25 mouse cellular contexts compared by ENCODE assay signal in genomic region chr6:76114346-76114745, GRCm38 (mm10).
DNase-seq lines count a peak whose midpoint lies in the region; ATAC-seq and TF ChIP-seq lines count a peak whose summit lies in the region.
"Had no signal": no experiment of that assay in that cellular context is flagged by ENCODE, and none has a peak within 500 bp of the region (broad histone marks: within the 10 kb centered on the region; RNA-seq: fewer than 3 reads in every experiment).

No protein-coding gene starts in this region.

- ATAC-seq in midbrain, postnatal 0 days (ENCODE audit: low FRiP score): no peak
- ATAC-seq in midbrain, embryonic 16.5 days: no peak
- ATAC-seq in embryonic facial prominence, embryonic 14.5 days (ENCODE audit: low read depth): no peak
- no peak for ATAC-seq in stomach, postnatal 0 days (ENCODE audit: low FRiP score, low TSS enrichment)
- ATAC-seq in hindbrain, embryonic 12.5 days (ENCODE audit: low FRiP score): no peak
- ATAC-seq: activated CD4-positive, CD25-positive, alpha-beta regulatory T cell, adult 4 months; forebrain, embryonic 14.5 days; forebrain, embryonic 16.5 days; Patski had no signal

- H3K36me3 ChIP-seq in midbrain, postnatal 0 days (ENCODE audit: insufficient read depth, low read length): no peaks in the 10 kb centered on the region
- no peaks in the 10 kb centered on the region for H3K36me3 ChIP-seq in midbrain, embryonic 16.5 days (ENCODE audit: control insufficient read depth, insufficient read depth, low read length)
- H3K36me3 ChIP-seq in embryonic facial prominence, embryonic 14.5 days (ENCODE audit: control insufficient read depth, insufficient read depth, low read length): no peaks in the 10 kb centered on the region
- H3K36me3 ChIP-seq in stomach, postnatal 0 days (ENCODE audit: control insufficient read depth, insufficient read depth, low read length): no peaks in the 10 kb centered on the region
- H3K36me3 ChIP-seq in hindbrain, embryonic 12.5 days: no peaks in the 10 kb centered on the region
- no peaks in the 10 kb centered on the region for H3K36me3 ChIP-seq in midbrain, embryonic 10.5 days
- H3K36me3 ChIP-seq: embryonic facial prominence, embryonic 12.5 days; embryonic facial prominence, embryonic 15.5 days; forebrain, embryonic 10.5 days; forebrain, embryonic 12.5 days had no signal

- no peak overlapping the region for H3K4me2 ChIP-seq in midbrain, postnatal 0 days (ENCODE audit: low read depth, low read length, poor library complexity, severe bottlenecking)
- no peak overlapping the region for H3K4me2 ChIP-seq in midbrain, embryonic 16.5 days (ENCODE audit: low read length)
- no peak overlapping the region for H3K4me2 ChIP-seq in embryonic facial prominence, embryonic 14.5 days (ENCODE audit: low read depth, low read length)
- no peak overlapping the region for H3K4me2 ChIP-seq in stomach, postnatal 0 days (replicated peaks; ENCODE audit: low read depth)
- no peak overlapping the region for H3K4me2 ChIP-seq in hindbrain, embryonic 12.5 days (replicated peaks)
- H3K4me2 ChIP-seq: embryonic facial prominence, embryonic 12.5 days; embryonic facial prominence, embryonic 15.5 days; forebrain, embryonic 12.5 days had no signal

- no peak for TF ChIP-seq CTCF in midbrain, postnatal 0 days (IDR thresholded peaks at IDR 0.05)
- no peak for TF ChIP-seq CTCF in stomach, postnatal 0 days (IDR thresholded peaks at IDR 0.05; ENCODE audit: low read depth)

- no peak overlapping the region for H3K4me3 ChIP-seq in midbrain, postnatal 0 days (ENCODE audit: low read depth, low read length)
- no peak overlapping the region for H3K4me3 ChIP-seq in midbrain, embryonic 16.5 days (ENCODE audit: low read depth, low read length)
- no peak overlapping the region for H3K4me3 ChIP-seq in embryonic facial prominence, embryonic 14.5 days (ENCODE audit: low read depth, low read length)
- H3K4me3 ChIP-seq in stomach, postnatal 0 days (ENCODE audit: low read depth, low read length): no peak overlapping the region
- no peak overlapping the region for H3K4me3 ChIP-seq in hindbrain, embryonic 12.5 days
- no peak overlapping the region for H3K4me3 ChIP-seq in midbrain, embryonic 10.5 days
- H3K4me3 ChIP-seq: embryonic facial prominence, embryonic 12.5 days; embryonic facial prominence, embryonic 15.5 days; erythroblast, embryonic 14.5 days; forebrain, embryonic 10.5 days; forebrain, embryonic 12.5 days had no signal

- WGBS in midbrain, postnatal 0 days: 83% methylated on average over 4 of the region's 4 CpGs
- WGBS in midbrain, embryonic 16.5 days: 88% methylated on average over 4 of the region's 4 CpGs
- WGBS in embryonic facial prominence, embryonic 14.5 days: 47% methylated on average over 4 of the region's 4 CpGs
- WGBS in stomach, postnatal 0 days: 82% methylated on average over 4 of the region's 4 CpGs
- 81% methylated on average over 4 of the region's 4 CpGs for WGBS in hindbrain, embryonic 12.5 days
- WGBS in midbrain, embryonic 10.5 days: 91% methylated on average over 4 of the region's 4 CpGs

- H3K27me3 ChIP-seq in midbrain, postnatal 0 days (ENCODE audit: insufficient read depth, low read length): no peaks in the 10 kb centered on the region
- no peaks in the 10 kb centered on the region for H3K27me3 ChIP-seq in midbrain, embryonic 16.5 days (ENCODE audit: control insufficient read depth, insufficient read depth, low read depth, low read length)
- no peaks in the 10 kb centered on the region for H3K27me3 ChIP-seq in embryonic facial prominence, embryonic 14.5 days (replicated peaks; ENCODE audit: control insufficient read depth, insufficient read depth, low read length)
- no peaks in the 10 kb centered on the region for H3K27me3 ChIP-seq in stomach, postnatal 0 days (ENCODE audit: control insufficient read depth, insufficient read depth, low read length)
- H3K27me3 ChIP-seq in hindbrain, embryonic 12.5 days: no peaks in the 10 kb centered on the region
- no peaks in the 10 kb centered on the region for H3K27me3 ChIP-seq in midbrain, embryonic 10.5 days (ENCODE audit: low read depth, poor library complexity, severe bottlenecking)
- H3K27me3 ChIP-seq: embryonic facial prominence, embryonic 12.5 days; embryonic facial prominence, embryonic 15.5 days; forebrain, embryonic 12.5 days; Patski had no signal

- no peak for TF ChIP-seq EP300 in stomach, postnatal 0 days (optimal IDR thresholded peaks at IDR 0.05)

- no peaks in the 10 kb centered on the region for H3K9me3 ChIP-seq in midbrain, postnatal 0 days (ENCODE audit: low read length)
- no peaks in the 10 kb centered on the region for H3K9me3 ChIP-seq in midbrain, embryonic 16.5 days (replicated peaks; ENCODE audit: control insufficient read depth, low read length, poor library complexity, severe bottlenecking)
- H3K9me3 ChIP-seq in embryonic facial prominence, embryonic 14.5 days (ENCODE audit: control insufficient read depth, low read length): no peaks in the 10 kb centered on the region
- no peaks in the 10 kb centered on the region for H3K9me3 ChIP-seq in stomach, postnatal 0 days (ENCODE audit: control insufficient read depth, low read length)
- H3K9me3 ChIP-seq in hindbrain, embryonic 12.5 days (replicated peaks): no peaks in the 10 kb centered on the region
- no peaks in the 10 kb centered on the region for H3K9me3 ChIP-seq in midbrain, embryonic 10.5 days (replicated peaks)
- H3K9me3 ChIP-seq: embryonic facial prominence, embryonic 12.5 days; embryonic facial prominence, embryonic 15.5 days; forebrain, embryonic 10.5 days; forebrain, embryonic 12.5 days had no signal

- H3K4me1 ChIP-seq in midbrain, postnatal 0 days (ENCODE audit: insufficient read depth, low read length): no peaks in the 10 kb centered on the region
- H3K4me1 ChIP-seq in midbrain, embryonic 16.5 days (ENCODE audit: control insufficient read depth, insufficient read depth, low read length): no peaks in the 10 kb centered on the region
- H3K4me1 ChIP-seq in embryonic facial prominence, embryonic 14.5 days (ENCODE audit: control insufficient read depth, insufficient read depth, low read length): no peaks in the 10 kb centered on the region
- no peaks in the 10 kb centered on the region for H3K4me1 ChIP-seq in stomach, postnatal 0 days (replicated peaks; ENCODE audit: control insufficient read depth, insufficient read depth)
- no peaks in the 10 kb centered on the region for H3K4me1 ChIP-seq in hindbrain, embryonic 12.5 days
- no peaks in the 10 kb centered on the region for H3K4me1 ChIP-seq in midbrain, embryonic 10.5 days
- H3K4me1 ChIP-seq: embryonic facial prominence, embryonic 12.5 days; embryonic facial prominence, embryonic 15.5 days; forebrain, embryonic 10.5 days; forebrain, embryonic 12.5 days had no signal

- peak; percentile 3 for DNase-seq in midbrain, postnatal 0 days (ENCODE audit: low spot score)
- peak; percentile 62 for DNase-seq in embryonic facial prominence, embryonic 14.5 days (ENCODE audit: low spot score)
- DNase-seq in retina, embryonic 14.5 days (ENCODE audit: low spot score): peak; percentile 83
- DNase-seq in retina, postnatal 7 days (ENCODE audit: low read depth, low spot score): peak; percentile 17
- no peak for DNase-seq in stomach, postnatal 0 days (ENCODE audit: low spot score)
- DNase-seq in midbrain, embryonic 10.5 days (ENCODE audit: low spot score): no peak
- DNase-seq: adrenal gland, adult 8-10 months; adrenal gland, postnatal 14 days; adrenal gland, postnatal 36 days; cerebellum, adult 11-12 months; cerebellum, adult 2 months; cerebellum, adult 9-10 months; cerebellum, postnatal 10 days; cerebellum, postnatal 25 days had no signal

- H3K27ac ChIP-seq in midbrain, postnatal 0 days (ENCODE audit: low read depth, low read length): no peak overlapping the region
- H3K27ac ChIP-seq in midbrain, embryonic 16.5 days (ENCODE audit: low read length): no peak overlapping the region
- H3K27ac ChIP-seq in embryonic facial prominence, embryonic 14.5 days (replicated peaks; ENCODE audit: low read depth, low read length): no peak overlapping the region
- no peak overlapping the region for H3K27ac ChIP-seq in stomach, postnatal 0 days (replicated peaks)
- H3K27ac ChIP-seq in hindbrain, embryonic 12.5 days: no peak overlapping the region
- H3K27ac ChIP-seq in midbrain, embryonic 10.5 days (replicated peaks): no peak overlapping the region
- H3K27ac ChIP-seq: embryonic facial prominence, embryonic 12.5 days; embryonic facial prominence, embryonic 15.5 days; forebrain, embryonic 10.5 days; forebrain, embryonic 12.5 days had no signal

- H3K9ac ChIP-seq in midbrain, postnatal 0 days (replicated peaks; ENCODE audit: low read length, poor library complexity, severe bottlenecking): no peak overlapping the region
- H3K9ac ChIP-seq in midbrain, embryonic 16.5 days (ENCODE audit: low read depth, low read length): no peak overlapping the region
- H3K9ac ChIP-seq in embryonic facial prominence, embryonic 14.5 days (ENCODE audit: low read depth, low read length): no peak overlapping the region
- H3K9ac ChIP-seq in stomach, postnatal 0 days (ENCODE audit: low read length): no peak overlapping the region
- H3K9ac ChIP-seq in hindbrain, embryonic 12.5 days: no peak overlapping the region
- H3K9ac ChIP-seq: embryonic facial prominence, embryonic 12.5 days; embryonic facial prominence, embryonic 15.5 days; forebrain, embryonic 12.5 days had no signal

Comparison
In these comparisons a context has a peak if more than half of its experiments do, and no peak if none do; other contexts are left out.
1. DNase-seq: peak in midbrain, postnatal 0 days (single experiment), embryonic facial prominence, embryonic 14.5 days (single experiment), retina, embryonic 14.5 days (single experiment) and retina, postnatal 7 days (single experiment); none in stomach, postnatal 0 days (single experiment) and midbrain, embryonic 10.5 days (single experiment).